Mouse (Mus musculus): ENCODE measurements around the gene March6.

GRCm38 (mm10) chr15:31436083-31436482, 94.8 kb downstream of the March6 start:
- TF ChIP-seq POLR2A (IDR thresholded peaks at IDR 0.05; ENCODE audit: insufficient read depth, low read depth, low read length) (no peak), EP300 (IDR thresholded peaks at IDR 0.05; ENCODE audit: insufficient read depth, low read depth, low read length) (no peak)

Data from heart, adult 2 months (tissue).